Mouse (Mus musculus) small intestine, adult 2 months (tissue): ENCODE data around the gene Usp50.

Experiments used
- CTCF ChIP-seq: fragments of 200-500 bp; IDR thresholded peaks from 2 replicates; pipeline ENCODE4 v1.5.1; 2012; ENCODE audit warnings: low read depth, mild to moderate bottlenecking, control low read depth, inconsistent platforms, low read length, moderate library complexity, mixed read lengths; ENCODE audit not compliant: insufficient replicate concordance, insufficient read length; ENCODE audit errors: extremely low read depth
- POLR2A ChIP-seq: fragments of 200-500 bp; IDR thresholded peaks from 2 replicates; pipeline ENCODE4 v1.6.1; 2012; ENCODE audit warnings: low read depth, mild to moderate bottlenecking, control low read depth, inconsistent platforms, low read length, moderate library complexity

- TF ChIP-seq CTCF (no peak), POLR2A (no peak)
Measured at GRCm38 (mm10) chr2:126815822-126816221, 32.6 kb upstream of the Usp50 start.
